13 mouse cellular contexts compared by ENCODE assay signal in genomic region chr2:49838611-49839010, GRCm38 (mm10). TPM values are rescaled to one million over a fixed set of nuclear protein-coding genes. Genes with fewer than 3 reads are reported as not detected.
DNase-seq lines count a peak whose midpoint lies in the region; ATAC-seq lines count a peak whose summit lies in the region.
"Had no signal": no experiment of that assay in that cellular context is flagged by ENCODE, and none has a peak within 500 bp of the region (broad histone marks: within the 10 kb centered on the region; RNA-seq: fewer than 3 reads in every experiment).

No protein-coding gene starts in this region.

- no peak overlapping the region for H3K4me3 ChIP-seq in embryonic facial prominence, embryonic 11.5 days (ENCODE audit: low read depth, low read length)
- H3K4me3 ChIP-seq: forebrain, embryonic 15.5 days; layer of hippocampus, adult 2 months had no signal

- H3K9me3 ChIP-seq in embryonic facial prominence, embryonic 11.5 days (replicated peaks; ENCODE audit: control insufficient read depth, low read length), result no peaks in the 10 kb centered on the region
- H3K9me3 ChIP-seq: forebrain, embryonic 15.5 days had no signal

- H3K27ac ChIP-seq in embryonic facial prominence, embryonic 11.5 days (replicated peaks; ENCODE audit: low read depth, low read length), result no peak overlapping the region
- H3K27ac ChIP-seq: forebrain, embryonic 15.5 days; layer of hippocampus, adult 2 months had no signal

- no peak overlapping the region for H3K9ac ChIP-seq in embryonic facial prominence, embryonic 11.5 days (replicated peaks; ENCODE audit: low read length)
- H3K9ac ChIP-seq: forebrain, embryonic 15.5 days; lung, embryonic 14.5 days had no signal

- DNase-seq in kidney, postnatal 4 days, result peak; percentile 12 to 31
- DNase-seq in kidney, postnatal 25 days, result no peak
- DNase-seq in embryonic facial prominence, embryonic 11.5 days (ENCODE audit: low spot score), result peak; percentile 50
- peak; percentile 17 to 58 for DNase-seq in frontal cortex, adult 2 months (ENCODE audit: extremely low spot score in 1 of 2, low spot score in 1 of 2)
- DNase-seq in right cerebral cortex, postnatal 25 days, result peak; percentile 51
- DNase-seq in cerebellum, adult 9-11 months, result no peak
- DNase-seq in urinary bladder, adult 18-20 months (ENCODE audit: low spot score in 2 of 2), result no peak
- DNase-seq: cerebellum, postnatal 10 days; heart, adult 18-20 months; lung, embryonic 14.5 days had no signal

- no peaks in the 10 kb centered on the region for H3K27me3 ChIP-seq in embryonic facial prominence, embryonic 11.5 days (ENCODE audit: control insufficient read depth, insufficient read depth, low read length)
- H3K27me3 ChIP-seq: CH12.LX; forebrain, embryonic 15.5 days had no signal

- no peaks in the 10 kb centered on the region for H3K4me1 ChIP-seq in embryonic facial prominence, embryonic 11.5 days (ENCODE audit: control insufficient read depth, insufficient read depth, low read length)

- 58% methylated on average over 7 of the region's 7 CpGs for WGBS in embryonic facial prominence, embryonic 11.5 days

- no peak for ATAC-seq in embryonic facial prominence, embryonic 11.5 days (replicated peaks; ENCODE audit: insufficient number of reproducible peaks, low FRiP score, low TSS enrichment, low read depth)

- H3K4me2 ChIP-seq in embryonic facial prominence, embryonic 11.5 days (ENCODE audit: low read depth, low read length), result no peak overlapping the region
- H3K4me2 ChIP-seq: forebrain, embryonic 15.5 days; lung, embryonic 14.5 days had no signal

- no peaks in the 10 kb centered on the region for H3K36me3 ChIP-seq in embryonic facial prominence, embryonic 11.5 days (replicated peaks; ENCODE audit: control insufficient read depth, insufficient read depth, low read depth, low read length)
- H3K36me3 ChIP-seq: forebrain, embryonic 15.5 days had no signal

RNA-seq across cellular contexts. Expression of gene Lypd6b, which starts 51.1 kb away (rescaled TPM):
- 4.0 and 4.2 TPM in 2 replicates for polyA plus RNA-seq in embryonic facial prominence, embryonic 11.5 days (2014; fragmentation: Nextera tagmentation; extraction: Ambion mirVana)
- 7.5 and 8.0 TPM in 2 replicates for polyA plus RNA-seq in frontal cortex, adult 2 months (2012; rRNA removed)

Comparison
In these comparisons a context has a peak if more than half of its experiments do, and no peak if none do; other contexts are left out.
1. DNase-seq: peak in kidney, postnatal 4 days (2 of 2), embryonic facial prominence, embryonic 11.5 days (single experiment), frontal cortex, adult 2 months (2 of 2) and right cerebral cortex, postnatal 25 days (single experiment); none in kidney, postnatal 25 days (0 of 2), cerebellum, adult 9-11 months (single experiment) and urinary bladder, adult 18-20 months (0 of 2).